Mouse (Mus musculus): Measurements from ENCODE around the gene Ubxn2a.

The Ubxn2a gene

GRCm38 (mm10) chr12:4836959-4837358, 70.5 kb downstream of the Ubxn2a start:
- DNase-seq (ENCODE audit: low read depth in 2 of 2, low spot score in 2 of 2) = no peak

Measured in CD8-positive naive resting alpha-beta T cell, adult 2 months (primary cell).